Mouse (Mus musculus) hindbrain, embryonic 12.5 days (tissue): ENCODE data around the gene Plekhg4. TPM values are rescaled to one million over a fixed set of nuclear protein-coding genes. Genes with fewer than 3 reads are reported as not detected.
A peak's percentile ranks its signal among the peaks of the same experiment; 100 is the strongest.

Experiments used
- ATAC-seq: fragments of 200-750 bp; cut with Nextera tagmentation; 2 replicates; pipeline ENCODE4 v1.8.0; 2017; ENCODE audit warnings: moderate TSS enrichment; ENCODE audit not compliant: low FRiP score
- H3K27ac ChIP-seq: fragments of 300-500 bp; sonication (generic); 2 replicates; pipeline ENCODE4 v1.5.1; 2016; ENCODE audit warnings: mild to moderate bottlenecking
- H3K27me3 ChIP-seq: fragments of 300-500 bp; sonication (generic); 2 replicates; pipeline ENCODE4 v1.6.1; 2016; ENCODE audit warnings: mild to moderate bottlenecking
- H3K36me3 ChIP-seq: fragments of 300-500 bp; sonication (generic); 2 replicates; pipeline ENCODE4 v1.6.1; 2016; ENCODE audit warnings: mild to moderate bottlenecking
- H3K4me1 ChIP-seq: fragments of 300-500 bp; sonication (generic); 2 replicates; pipeline ENCODE4 v1.6.1; 2016
- H3K4me2 ChIP-seq: fragments of 300-500 bp; sonication (generic); replicated peaks from 2 replicates; pipeline ENCODE4 v1.6.1; 2016; ENCODE audit warnings: mild to moderate bottlenecking
- H3K4me3 ChIP-seq: fragments of 300-500 bp; sonication (generic); 2 replicates; pipeline ENCODE4 v1.5.1; 2016; ENCODE audit warnings: mild to moderate bottlenecking
- H3K9ac ChIP-seq: fragments of 300-500 bp; sonication (generic); 2 replicates; pipeline ENCODE4 v1.6.1; 2016; ENCODE audit warnings: mild to moderate bottlenecking, moderate library complexity
- H3K9me3 ChIP-seq: fragments of 300-500 bp; sonication (generic); replicated peaks from 2 replicates; pipeline ENCODE4 v1.6.1; 2016; ENCODE audit warnings: mild to moderate bottlenecking
- WGBS: fragments of 180-500 bp; shearing (Covaris S2); methylation state at CpG from one replicate; pipeline ENCODE4 v1.1.7; 2016; 5-methylcytosine and 5-hydroxymethylcytosine counted together
- polyA plus RNA-seq: library from polyadenylated mRNA; unstranded; fragments of >200 nt; fragmentation: Nextera tagmentation; extraction: Ambion mirVana; gene quantifications from 2 replicates; pipeline ENCODE4 v1.2.1, GENCODE M21; 2016

The Plekhg4 gene
- polyA plus RNA-seq, 1 experiment from 2014 or later: 0.93 TPM

DNA sequence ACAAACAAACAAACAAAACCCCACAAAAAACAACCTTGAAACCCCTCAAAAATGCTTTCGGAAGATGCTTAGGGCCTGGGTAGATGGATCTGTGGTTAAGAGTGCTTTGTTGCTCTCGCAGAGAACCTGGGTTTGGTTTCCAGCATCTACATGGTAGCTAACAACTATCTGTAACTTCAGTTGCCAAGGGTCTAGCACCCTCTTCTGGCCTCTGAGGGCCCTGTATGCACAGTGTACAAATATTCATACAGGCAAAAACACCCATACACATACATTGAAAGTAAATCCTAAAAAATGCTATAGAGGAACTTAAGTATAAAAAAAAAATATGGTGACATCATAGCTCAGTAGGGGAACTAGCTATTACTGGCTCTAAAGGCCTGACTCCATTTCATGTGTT, 11.0 kb downstream of the Plekhg4 start:
- no peaks in the 10 kb centered on the region for H3K9me3 ChIP-seq
- no peak overlapping the region for H3K4me3 ChIP-seq
- no peak for ATAC-seq
- 0 out of 2 replicates have a peak, but pooled peaks cover under 1% of the 10 kb centered on the region for H3K4me1 ChIP-seq
- no peak overlapping the region for H3K4me2 ChIP-seq
- H3K27ac ChIP-seq: no peak overlapping the region
- 91% methylated on average over 2 of the region's 2 CpGs for WGBS
- H3K36me3 ChIP-seq: no peaks in the 10 kb centered on the region
- no peaks in the 10 kb centered on the region for H3K27me3 ChIP-seq
- no peak overlapping the region for H3K9ac ChIP-seq

DNA sequence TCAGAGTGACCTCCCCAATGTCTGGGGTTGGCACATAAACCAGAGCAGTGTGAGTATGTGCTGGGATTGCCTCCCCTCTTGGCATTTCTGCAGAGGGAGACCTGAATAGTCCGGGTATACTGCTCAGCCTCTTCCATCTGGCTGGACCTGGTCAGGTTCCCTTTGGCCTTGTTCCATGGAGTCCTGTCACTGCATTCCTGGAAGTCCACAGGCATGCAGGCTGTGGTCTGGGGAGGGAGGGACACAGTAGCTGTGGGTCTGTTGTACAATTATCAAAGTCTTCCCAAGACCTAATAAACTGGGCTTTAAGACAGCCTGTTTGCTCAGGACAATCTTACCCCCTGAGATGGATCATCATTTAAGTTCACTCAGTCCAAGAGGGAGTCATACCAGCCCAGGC, 14.1 kb downstream of the Plekhg4 start:
- Histone ChIP-seq H3K27ac (no peak overlapping the region), H3K4me3 (no peak overlapping the region), H3K9ac (no peak overlapping the region), H3K4me1 (no peaks in the 10 kb centered on the region), H3K9me3 (no peaks in the 10 kb centered on the region), H3K36me3 (no peaks in the 10 kb centered on the region), H3K27me3 (no peaks in the 10 kb centered on the region), H3K4me2 (no peak overlapping the region)
- no peak for ATAC-seq
- 89% methylated on average over 1 of the region's 1 CpGs for WGBS

DNA sequence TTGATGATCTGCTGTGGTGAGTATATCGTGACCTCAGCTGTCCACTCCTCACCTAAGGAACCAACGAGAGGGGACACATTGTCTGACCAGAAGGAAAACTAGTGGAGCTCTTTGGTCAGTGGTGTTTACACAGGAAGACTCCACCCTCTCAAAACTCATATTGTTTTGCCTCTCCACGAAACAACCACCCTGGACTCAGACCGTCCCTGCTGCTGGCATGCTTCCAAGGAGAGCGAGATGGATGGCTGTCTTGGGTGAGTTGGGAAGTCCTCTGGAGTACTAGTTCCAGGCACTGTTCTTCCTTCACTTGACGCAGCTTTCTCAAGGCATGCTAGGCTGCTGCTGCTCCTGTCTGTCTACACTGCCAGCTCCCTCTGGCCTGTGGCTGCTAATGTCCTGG, 16.0 kb downstream of the Plekhg4 start:
- Histone ChIP-seq H3K27ac (no peak overlapping the region), H3K4me3 (no peak overlapping the region), H3K36me3 (no peaks in the 10 kb centered on the region), H3K4me2 (no peak overlapping the region), H3K27me3 (no peaks in the 10 kb centered on the region), H3K9me3 (no peaks in the 10 kb centered on the region), H3K4me1 (no peaks in the 10 kb centered on the region), H3K9ac (no peak overlapping the region)
- ATAC-seq: no peak
- WGBS: 69% methylated on average over 6 of the region's 6 CpGs

DNA sequence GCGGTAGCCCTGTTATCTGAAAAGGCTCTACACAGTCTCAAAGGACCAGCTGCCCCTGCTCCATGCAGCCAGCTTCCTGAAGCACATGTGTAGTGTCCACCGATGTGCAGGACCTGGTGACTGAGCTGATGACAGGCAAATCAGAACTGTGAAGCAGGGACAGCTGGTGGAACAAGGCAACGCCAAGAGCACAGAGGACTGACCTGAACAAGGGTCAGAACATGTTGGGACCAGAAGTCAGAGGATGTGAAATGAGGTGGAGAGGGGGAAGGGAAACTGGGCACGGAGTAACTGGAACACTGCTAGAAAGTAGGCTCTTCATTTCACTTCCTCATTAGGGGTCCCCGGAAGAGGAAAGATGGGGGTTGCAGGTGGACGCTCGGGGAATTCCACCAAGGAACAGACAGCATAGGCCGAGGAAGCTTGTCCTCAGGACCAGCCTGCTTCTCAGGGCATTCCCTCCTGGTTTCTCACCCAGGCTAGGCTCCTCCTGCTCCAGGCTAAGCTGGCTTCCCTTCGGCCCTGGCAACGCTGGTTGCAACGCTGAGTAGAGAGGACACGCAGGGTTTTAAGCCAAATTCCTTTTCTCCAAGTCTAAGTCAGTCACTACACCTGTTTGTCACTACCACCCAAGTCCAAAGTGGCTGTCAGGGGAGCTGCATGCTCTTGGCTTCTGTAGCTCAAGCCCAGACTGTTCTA, 20.2 kb downstream of the Plekhg4 start:
- Histone ChIP-seq H3K9me3 (no peaks in the 10 kb centered on the region), H3K27me3 (no peaks in the 10 kb centered on the region), H3K4me1 (no peaks in the 10 kb centered on the region), H3K4me2 (no peak overlapping the region), H3K27ac (no peak overlapping the region), H3K9ac (no peak overlapping the region), H3K36me3 (no peaks in the 10 kb centered on the region), H3K4me3 (no peak overlapping the region)
- WGBS: 86% methylated on average over 12 of the region's 12 CpGs
- ATAC-seq: no peak

DNA sequence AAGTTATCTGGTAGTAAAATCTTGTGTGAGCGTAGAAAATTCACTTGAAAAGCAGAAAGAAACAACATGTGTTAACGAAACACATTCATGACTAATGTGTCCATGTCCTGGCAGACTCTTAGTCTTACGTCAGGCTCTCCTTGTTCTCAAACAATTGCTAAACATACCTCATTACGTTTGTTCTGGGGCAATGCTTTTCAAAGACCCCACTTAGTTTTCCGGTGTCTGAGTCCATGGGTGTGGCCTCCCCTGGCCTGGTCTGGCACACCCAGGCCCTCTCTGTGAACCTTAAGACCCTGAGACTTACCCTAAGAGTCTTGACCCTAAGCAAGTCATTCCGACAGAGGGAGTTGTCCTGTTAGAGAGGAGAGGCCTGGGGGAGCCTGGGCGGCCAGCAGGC, 20.8 kb downstream of the Plekhg4 start:
- Histone ChIP-seq H3K4me2 (no peak overlapping the region), H3K36me3 (no peaks in the 10 kb centered on the region), H3K4me1 (no peaks in the 10 kb centered on the region), H3K9me3 (no peaks in the 10 kb centered on the region), H3K27ac (no peak overlapping the region), H3K4me3 (no peak overlapping the region), H3K27me3 (no peaks in the 10 kb centered on the region), H3K9ac (no peak overlapping the region)
- ATAC-seq: no peak
- WGBS: 67% methylated on average over 7 of the region's 7 CpGs

DNA sequence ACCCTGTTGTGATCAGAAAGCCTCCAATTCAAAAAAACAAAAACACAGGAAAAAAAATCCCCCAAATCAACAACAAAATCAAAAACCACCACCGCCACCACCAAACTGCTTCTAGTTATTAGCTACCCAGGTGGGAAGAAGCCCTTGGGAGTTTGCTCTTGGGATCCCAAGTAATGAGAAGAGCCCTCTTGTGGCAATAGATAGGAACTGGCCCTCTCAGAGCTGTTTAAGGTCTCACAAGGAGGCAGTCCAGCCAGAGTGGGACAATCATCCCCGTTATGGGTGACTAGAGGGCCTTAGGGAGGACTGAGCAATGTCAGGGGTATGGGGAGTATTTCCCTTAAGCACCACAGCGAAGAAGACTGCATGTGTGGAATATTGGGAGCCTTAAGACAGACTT, 24.7 kb downstream of the Plekhg4 start:
- Histone ChIP-seq H3K9me3 (0 out of 2 replicates have a peak, but pooled peaks cover 3% of the 10 kb centered on the region), H3K4me3 (no peak overlapping the region), H3K27me3 (no peaks in the 10 kb centered on the region), H3K36me3 (no peaks in the 10 kb centered on the region), H3K4me2 (no peak overlapping the region), H3K27ac (no peak overlapping the region), H3K4me1 (no peaks in the 10 kb centered on the region), H3K9ac (no peak overlapping the region)
- 41% methylated on average over 3 of the region's 3 CpGs for WGBS
- ATAC-seq: no peak

DNA sequence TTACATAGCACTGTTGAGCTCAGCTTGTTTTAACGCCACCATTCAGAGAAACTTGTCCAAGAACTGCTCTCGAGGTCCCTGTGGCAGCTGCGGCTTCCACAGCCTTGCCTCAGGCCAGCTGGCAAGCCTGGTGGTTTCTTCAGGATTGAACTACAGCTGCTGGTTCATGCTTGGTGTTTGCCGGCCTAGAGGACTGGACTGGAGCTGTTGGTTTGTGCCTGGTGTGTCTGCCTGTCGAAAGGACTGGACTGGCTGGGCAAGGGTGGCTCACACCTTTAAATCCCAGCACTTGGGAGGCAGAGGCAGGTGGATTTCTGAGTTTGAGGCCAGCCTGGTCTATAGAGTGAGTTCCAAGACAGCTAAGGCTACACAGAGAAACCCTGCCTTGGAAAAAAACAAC, 26.9 kb downstream of the Plekhg4 start:
- Histone ChIP-seq H3K27ac (no peak overlapping the region), H3K36me3 (no peaks in the 10 kb centered on the region), H3K4me3 (no peak overlapping the region), H3K9ac (no peak overlapping the region), H3K9me3 (0 out of 2 replicates have a peak, but pooled peaks cover 3% of the 10 kb centered on the region), H3K4me1 (no peaks in the 10 kb centered on the region), H3K4me2 (no peak overlapping the region), H3K27me3 (no peaks in the 10 kb centered on the region)
- WGBS: 89% methylated on average over 5 of the region's 5 CpGs
- ATAC-seq: no peak

DNA sequence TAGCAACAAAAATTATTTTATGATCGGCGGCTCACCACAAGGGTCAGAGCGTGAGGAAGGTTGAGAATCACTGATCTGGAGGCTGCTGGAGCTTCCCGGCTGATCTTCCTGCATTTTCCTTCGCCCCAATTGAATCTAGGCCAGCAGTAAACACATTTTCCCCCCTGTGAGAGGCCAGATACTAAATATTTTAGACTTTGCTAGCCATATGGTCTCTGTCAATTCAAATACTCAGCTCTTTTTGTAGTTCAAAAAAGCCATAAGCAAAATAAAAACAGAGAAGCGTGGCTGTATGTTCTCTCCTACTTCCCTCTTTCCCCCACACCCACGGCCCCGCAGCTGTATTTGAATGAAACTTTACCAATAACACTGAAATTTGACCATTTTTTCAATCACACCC, 30.4 kb downstream of the Plekhg4 start:
- Histone ChIP-seq H3K36me3 (no peaks in the 10 kb centered on the region), H3K27ac (no peak overlapping the region), H3K9me3 (0 out of 2 replicates have a peak, but pooled peaks cover 3% of the 10 kb centered on the region), H3K9ac (no peak overlapping the region), H3K27me3 (no peaks in the 10 kb centered on the region), H3K4me3 (no peak overlapping the region), H3K4me1 (no peaks in the 10 kb centered on the region), H3K4me2 (no peak overlapping the region)
- ATAC-seq: no peak
- 92% methylated on average over 8 of the region's 8 CpGs for WGBS

DNA sequence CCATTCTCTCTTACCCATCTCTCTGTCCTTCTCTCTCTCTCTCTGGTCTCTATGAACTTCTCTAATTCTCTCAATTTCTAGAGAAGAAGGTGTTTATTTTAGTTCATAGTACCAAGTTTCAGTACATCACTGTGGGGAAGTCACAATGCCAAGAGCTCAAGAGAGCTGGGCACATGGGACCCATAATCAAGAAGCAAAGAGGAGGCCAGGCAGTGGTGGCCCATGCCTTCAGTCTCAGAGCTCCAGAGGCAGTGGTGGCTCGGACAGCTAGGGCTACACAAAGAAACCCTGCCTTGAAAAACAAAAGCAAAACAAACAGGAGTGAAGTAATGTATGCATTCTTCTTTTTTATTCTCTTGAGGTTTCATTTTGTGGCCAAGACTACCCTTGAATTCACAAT, 31.4 kb downstream of the Plekhg4 start:
- Histone ChIP-seq H3K36me3 (no peaks in the 10 kb centered on the region), H3K4me3 (no peak overlapping the region), H3K27me3 (no peaks in the 10 kb centered on the region), H3K27ac (no peak overlapping the region), H3K9ac (no peak overlapping the region), H3K4me2 (no peak overlapping the region), H3K9me3 (0 out of 2 replicates have a peak, but pooled peaks cover 3% of the 10 kb centered on the region), H3K4me1 (no peaks in the 10 kb centered on the region)
- no peak for ATAC-seq
- 47% methylated on average over 1 of the region's 1 CpGs for WGBS

DNA sequence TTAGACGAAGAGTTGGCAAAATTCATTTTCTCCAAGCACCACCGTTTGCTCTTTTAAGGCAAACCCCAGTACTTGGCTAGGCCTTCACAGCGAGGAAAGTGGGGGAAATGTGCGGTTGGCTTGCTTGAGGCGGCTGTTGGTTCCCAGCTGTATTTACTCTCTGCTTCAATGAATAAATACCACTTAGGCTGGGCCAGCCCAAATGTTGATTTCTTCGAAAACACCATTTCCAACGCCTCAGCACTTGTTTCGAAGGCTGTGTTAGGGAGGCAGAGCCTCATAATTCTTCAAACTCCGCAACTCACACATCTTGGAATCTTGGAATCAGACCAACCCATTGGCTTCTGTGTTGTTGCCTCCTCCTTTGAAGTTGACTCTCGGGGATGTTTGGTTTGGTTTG, 33.3 kb downstream of the Plekhg4 start:
- Histone ChIP-seq H3K9ac (no peak overlapping the region), H3K27me3 (no peaks in the 10 kb centered on the region), H3K4me2 (no peak overlapping the region), H3K9me3 (no peaks in the 10 kb centered on the region), H3K4me3 (no peak overlapping the region), H3K27ac (no peak overlapping the region), H3K4me1 (no peaks in the 10 kb centered on the region), H3K36me3 (no peaks in the 10 kb centered on the region)
- ATAC-seq: no peak
- WGBS: 83% methylated on average over 10 of the region's 10 CpGs

DNA sequence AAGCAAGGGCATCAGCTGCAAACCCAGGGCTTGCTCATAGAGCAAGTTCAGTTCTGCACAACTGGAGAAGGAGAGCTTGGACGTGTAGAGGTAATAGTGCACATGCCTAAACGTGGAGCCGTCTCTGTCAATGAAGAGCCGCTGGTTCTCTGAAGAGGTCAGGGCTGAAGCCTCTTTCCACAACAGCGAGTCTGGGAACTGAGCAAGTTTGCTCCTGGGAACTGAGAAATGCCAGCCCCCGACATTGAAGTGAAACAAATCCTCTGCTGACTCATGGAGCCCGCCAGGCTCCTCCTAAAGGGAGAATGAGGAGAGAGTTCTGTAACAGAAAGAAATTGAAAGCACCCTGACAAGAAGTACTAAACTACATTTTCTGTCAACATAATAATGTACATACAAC, 35.3 kb downstream of the Plekhg4 start:
- Histone ChIP-seq H3K9ac (no peak overlapping the region), H3K27ac (no peak overlapping the region), H3K27me3 (peaks cover 6% of the 10 kb centered on the region; the same call in 1 of the 2 replicates), H3K4me3 (no peak overlapping the region), H3K36me3 (no peaks in the 10 kb centered on the region), H3K9me3 (no peaks in the 10 kb centered on the region), H3K4me2 (no peak overlapping the region), H3K4me1 (peaks cover under 1% of the 10 kb centered on the region)
- no peak for ATAC-seq
- 66% methylated on average over 7 of the region's 7 CpGs for WGBS

DNA sequence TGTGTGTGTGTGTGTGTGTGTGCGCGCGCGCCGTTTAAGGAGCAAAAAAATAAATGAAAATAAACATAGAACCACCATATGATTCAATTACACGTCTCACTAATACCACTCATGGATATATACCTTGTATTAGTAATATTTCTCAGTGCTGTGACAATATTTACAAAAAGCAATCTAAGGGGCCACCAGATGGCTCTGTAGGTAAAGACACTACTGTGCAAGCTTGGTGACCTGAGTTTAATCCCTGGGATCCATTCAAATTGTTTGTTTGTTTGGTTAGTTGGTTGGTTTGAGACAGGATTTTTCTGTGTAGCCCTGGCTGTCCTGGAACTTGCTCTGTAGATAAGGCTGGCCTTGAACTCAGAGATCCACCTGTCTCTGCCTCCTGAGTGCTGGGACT, 36.9 kb downstream of the Plekhg4 start:
- Histone ChIP-seq H3K9ac (no peak overlapping the region), H3K4me1 (peaks cover 6% of the 10 kb centered on the region), H3K27me3 (peaks cover 21% of the 10 kb centered on the region; the same call in 1 of the 2 replicates), H3K4me3 (no peak overlapping the region), H3K9me3 (no peaks in the 10 kb centered on the region), H3K4me2 (no peak overlapping the region), H3K27ac (no peak overlapping the region), H3K36me3 (no peaks in the 10 kb centered on the region)
- ATAC-seq: no peak
- 89% methylated on average over 6 of the region's 6 CpGs for WGBS

DNA sequence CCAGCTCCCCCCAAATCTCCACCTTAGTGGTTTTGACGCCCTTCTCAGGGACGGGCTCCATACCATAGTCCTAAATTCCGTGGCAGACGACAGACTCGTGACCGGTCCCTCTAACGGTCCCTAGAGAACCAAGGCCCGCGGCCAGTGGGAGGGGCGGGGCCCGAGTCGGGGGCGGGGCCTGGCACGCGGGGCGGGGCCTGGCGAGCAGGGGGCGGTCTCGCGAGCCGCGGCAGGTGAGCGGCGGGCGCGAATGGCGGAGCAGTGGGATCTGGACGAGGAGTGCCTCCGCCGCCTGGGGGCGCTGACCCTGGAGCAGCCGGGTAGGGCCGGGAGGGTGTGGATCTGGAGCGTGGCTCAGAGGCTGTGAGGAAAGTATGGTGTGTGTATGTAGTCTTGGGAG, 40.3 kb downstream of the Plekhg4 start, which contains the start of the genes Kctd19 and Lrrc36:
Gene Kctd19, minus strand, starts transcription at position 112 of the 400 bp plus-strand sequence.
Gene Lrrc36, plus strand, starts transcription at position 181 of the 400 bp plus-strand sequence.
- 2% methylated on average over 34 of the region's 34 CpGs for WGBS
- Histone ChIP-seq H3K4me2 (peak within 1 kb of the TSS; percentile 48), H3K9me3 (no peaks in the 10 kb centered on the region), H3K4me3 (peak within 1 kb of the TSS; percentile 25), H3K4me1 (peaks cover 6% of the 10 kb centered on the region), H3K36me3 (no peaks in the 10 kb centered on the region), H3K27ac (no peak within 1 kb of the TSS), H3K9ac (0 out of 2 replicates have a peak within 1 kb of the TSS, but pooled peaks have one; percentile 15), H3K27me3 (peaks cover 21% of the 10 kb centered on the region; the same call in 1 of the 2 replicates)
- ATAC-seq: peak; percentile 74
